Mouse (Mus musculus) cerebellum, adult 18-20 months (tissue): ENCODE results near the gene Fxyd1.

Source experiments
- DNase-seq, 2 experiments: peaks; one replicate each; pipeline ENCODE4 v3.0.0; 2021

Fxyd1 gene

DNA sequence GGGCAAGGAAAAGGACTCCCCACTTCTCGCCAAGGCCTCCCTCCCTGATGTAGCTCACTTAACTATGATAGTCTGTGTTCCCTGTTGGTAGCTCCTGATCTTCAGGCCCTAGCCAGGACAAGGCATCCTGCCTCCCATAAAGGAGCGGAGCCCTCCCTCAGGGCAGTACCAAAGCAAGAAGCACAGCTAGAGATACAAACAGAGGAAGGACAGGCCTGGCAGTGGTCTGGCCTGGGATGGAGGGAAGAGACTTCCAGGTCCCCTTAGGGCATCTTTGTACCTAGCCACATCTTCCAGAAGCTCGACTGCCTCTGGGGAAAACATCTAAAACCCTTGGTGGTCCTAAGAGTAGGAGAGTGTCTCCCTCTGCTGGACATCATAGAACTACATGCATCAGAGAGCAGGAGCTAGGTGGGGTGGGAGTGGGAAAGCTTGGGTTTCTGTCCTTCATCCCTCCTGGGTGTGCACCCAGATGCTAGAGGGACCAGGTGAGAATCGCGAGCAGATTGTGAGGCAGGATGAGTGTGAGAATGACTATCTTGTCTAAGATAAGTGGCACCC lies 21.0 kb upstream of the Fxyd1 start:
- peak; percentile 39 to 43 for DNase-seq

DNA sequence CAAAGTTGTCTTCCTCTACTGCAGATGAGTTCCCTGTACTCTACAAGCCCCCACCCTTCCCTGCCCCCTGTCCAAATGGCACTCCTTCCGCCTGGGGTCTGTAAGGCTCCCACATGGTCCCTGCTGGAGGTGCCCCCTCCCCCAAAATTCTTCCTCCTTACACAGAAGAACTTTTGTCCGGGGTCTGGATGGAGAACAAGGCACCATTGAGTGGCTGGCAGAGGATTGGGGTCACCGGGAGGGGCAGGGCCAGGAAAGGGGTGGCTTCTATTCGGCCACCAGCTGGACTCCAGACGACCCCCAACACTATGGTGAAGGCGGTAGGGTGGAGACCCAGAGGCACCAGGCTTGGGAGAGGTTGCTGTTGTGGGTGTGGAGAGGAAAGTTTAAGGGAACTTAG lies 20.5 kb upstream of the Fxyd1 start:
- DNase-seq, result peak in 1 of 2 experiments; percentile 39

DNA sequence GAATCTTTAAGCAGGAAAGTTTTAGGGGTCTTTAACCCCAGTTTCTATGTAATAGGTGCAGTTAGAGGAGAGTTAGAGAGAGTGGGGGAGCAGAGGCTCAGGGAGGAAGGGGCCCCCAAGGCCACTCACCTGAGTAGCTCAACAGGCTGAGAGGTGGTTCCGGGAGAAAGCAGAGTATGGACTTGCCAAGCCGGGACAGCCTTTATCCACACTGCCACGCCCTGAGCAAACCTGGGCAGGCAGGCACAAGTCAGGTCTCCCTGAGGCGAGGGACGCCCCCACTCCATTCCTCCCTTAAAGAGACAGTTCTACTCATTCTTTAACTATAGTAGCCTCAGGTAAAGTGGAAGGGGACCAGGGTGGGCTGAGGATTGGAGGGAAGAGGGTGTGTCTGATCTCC lies 19.5 kb upstream of the Fxyd1 start, which contains the start of gene Fxyd3:
Fxyd3 (minus strand) TSS at position 213 of the 400 bp plus-strand sequence.
- DNase-seq, result no peak

DNA sequence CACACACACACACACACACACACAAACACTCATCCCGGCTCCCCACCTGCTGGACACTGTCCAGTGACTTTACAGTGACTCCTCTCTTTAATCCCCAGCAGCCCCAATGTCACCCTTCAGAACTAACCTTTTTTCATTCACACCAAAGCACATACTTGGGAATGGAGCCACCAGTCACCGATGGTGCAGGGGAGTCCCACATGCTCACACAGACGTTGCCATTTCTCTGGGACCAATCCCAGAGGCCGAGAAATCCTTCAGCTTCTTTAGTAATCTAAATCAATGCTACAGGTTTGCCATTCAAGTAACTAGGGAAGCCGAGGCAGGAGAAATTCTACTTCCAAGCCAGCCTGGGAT lies 17.7 kb upstream of the Fxyd1 start:
- no peak for DNase-seq

DNA sequence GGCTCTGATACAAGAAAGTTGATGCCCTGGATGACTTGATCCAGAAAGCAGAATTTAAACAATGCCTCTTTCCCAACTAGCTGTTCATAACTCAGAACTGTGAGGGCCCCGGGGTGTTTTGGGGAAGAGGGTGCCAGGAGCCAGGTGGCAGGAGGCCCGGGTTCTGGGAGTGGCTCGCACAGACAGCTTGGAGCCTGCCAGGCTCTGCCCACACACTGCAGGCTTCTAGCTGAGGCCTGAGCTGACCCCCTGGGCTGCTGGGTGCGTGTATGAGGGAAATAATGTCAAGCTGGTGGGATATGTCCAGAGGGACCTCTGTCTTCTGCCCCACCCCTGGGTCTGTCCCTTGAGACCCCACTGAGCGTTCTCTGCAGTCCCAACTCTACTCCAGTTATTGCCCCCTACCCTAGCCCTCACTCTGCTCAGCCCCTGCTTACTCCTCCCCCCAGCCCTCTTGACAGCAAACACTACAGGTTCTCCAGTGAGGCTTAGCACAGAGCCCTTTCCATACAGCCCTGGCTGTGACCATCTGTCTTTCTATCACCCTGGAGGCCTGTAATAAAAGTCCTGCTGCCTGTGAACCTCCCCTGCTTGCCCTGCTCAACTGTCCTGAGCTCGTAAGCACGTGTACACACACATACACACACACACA lies 17.2 kb upstream of the Fxyd1 start:
- peak; percentile 38 to 40 for DNase-seq

DNA sequence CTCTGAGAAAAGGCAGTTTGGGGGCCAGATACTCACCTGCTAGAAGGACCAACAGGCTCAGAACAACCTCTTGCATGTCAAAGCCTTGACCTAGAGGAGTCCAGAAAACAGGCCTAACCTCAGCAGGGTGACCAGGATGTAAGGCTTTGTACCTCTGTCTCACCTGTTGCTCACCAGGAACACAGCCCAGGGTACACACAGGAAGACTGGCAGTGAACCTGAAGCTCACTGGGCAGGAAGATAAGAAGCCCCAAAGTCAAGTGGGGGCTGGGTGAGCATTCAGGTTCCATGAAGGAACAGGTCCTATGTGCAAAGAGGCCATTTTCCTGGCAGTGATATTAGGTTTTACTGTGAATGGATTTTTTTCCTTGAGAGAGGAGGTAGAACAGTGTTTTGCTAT lies 16.5 kb upstream of the Fxyd1 start:
- DNase-seq, result no peak

DNA sequence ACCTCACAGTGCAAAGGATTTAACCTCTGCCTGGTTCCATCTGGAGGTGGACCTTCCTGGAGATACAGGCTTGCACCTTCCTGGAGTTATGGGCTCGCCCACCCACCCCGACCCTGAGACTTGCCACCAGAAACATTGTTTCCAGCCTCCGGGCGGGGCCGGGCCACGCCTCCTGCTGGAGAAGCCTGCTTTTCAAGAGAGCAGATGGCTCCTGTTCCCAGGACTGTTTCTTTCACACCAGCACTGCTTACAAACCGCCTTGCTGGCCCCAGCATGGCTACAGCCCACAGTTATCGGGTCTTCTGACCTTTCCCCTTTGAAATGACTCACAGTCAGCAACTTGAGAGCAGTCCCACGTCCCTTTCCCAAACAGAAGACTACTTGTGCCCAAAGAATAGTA lies 15.3 kb upstream of the Fxyd1 start:
- peak; percentile 40 to 45 for DNase-seq

DNA sequence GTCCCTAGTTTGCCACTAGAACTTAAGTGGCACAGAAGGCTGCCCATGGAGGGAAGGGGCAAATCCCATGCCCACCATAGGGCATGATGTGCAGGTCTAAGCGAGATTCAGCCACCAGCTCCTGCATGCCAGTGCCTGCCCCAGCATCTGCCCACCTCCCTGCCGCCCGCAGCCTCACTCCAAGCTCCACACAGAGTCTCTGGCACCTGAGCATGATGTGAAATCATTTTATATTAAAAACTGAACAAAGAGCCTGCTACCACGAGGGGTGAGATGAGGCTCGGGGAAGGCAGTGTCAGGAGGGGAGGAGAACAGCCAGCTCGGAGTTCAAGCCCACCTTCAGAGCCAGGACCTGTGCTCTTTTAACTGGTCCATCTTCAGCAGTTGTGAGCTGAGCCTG lies 13.3 kb upstream of the Fxyd1 start:
- DNase-seq, result peak in 1 of 2 experiments; percentile 37

DNA sequence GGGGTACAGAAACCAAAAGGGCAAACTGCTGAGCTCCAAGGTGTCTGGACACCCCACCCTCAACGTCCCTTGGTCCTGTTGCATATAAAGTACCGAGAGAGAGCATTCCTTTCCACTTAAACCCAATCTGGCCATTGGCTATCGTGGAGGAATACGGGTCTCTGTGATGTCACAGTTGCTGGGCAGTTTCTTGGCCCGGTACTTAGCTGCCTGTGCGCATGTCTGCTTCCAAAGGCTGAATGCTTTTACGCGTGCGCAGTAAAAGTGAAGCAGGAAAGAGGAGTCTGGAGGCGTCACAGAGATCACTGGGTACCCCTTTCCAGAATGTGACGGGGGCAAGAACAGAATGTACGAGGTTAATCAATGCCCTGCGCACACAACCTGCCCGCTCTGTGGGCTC lies 12.5 kb upstream of the Fxyd1 start:
- DNase-seq, result peak in 1 of 2 experiments; percentile 61

DNA sequence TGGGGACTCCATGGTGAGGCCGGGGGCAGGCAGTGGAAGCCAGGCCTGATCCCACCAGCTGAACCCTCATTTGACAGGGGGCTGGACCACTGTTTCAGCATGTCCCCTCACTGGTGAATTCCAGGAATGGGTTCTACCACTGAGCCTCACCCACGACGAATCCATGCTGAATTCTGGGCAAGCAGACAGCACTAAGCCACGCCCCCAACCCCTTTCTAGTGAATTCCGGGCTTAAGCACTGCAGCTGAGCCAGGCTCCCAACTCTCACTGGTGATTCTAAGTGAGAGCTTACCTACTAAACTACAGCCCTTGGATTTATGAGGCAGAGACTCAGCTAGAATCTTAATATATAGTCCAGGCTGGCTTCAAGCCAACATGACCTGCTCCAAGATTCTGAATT lies 10.8 kb upstream of the Fxyd1 start:
- DNase-seq, result no peak

DNA sequence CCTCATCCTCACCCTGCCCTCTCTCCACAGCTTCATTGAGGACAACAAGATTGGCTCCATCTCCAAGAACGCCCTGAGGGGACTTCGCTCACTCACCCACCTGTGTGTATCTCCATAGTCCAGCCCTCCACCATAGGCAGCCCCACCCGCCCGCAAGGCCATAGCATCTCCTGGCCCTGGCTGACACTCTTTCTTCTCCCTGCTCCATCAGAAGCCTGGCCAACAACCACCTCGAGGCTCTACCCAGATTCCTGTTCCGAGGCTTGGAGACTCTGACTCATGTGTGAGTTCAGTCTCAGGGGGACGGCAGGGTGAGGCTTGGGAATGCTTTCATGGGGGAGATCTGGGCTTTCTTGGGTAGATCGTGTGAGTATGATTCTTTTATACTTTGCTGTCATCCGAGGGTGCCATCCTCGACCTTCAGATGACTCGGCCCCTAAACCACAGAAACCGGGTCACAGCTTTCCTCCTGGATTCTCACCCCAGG lies 6.1 kb upstream of the Fxyd1 start:
- no peak for DNase-seq

DNA sequence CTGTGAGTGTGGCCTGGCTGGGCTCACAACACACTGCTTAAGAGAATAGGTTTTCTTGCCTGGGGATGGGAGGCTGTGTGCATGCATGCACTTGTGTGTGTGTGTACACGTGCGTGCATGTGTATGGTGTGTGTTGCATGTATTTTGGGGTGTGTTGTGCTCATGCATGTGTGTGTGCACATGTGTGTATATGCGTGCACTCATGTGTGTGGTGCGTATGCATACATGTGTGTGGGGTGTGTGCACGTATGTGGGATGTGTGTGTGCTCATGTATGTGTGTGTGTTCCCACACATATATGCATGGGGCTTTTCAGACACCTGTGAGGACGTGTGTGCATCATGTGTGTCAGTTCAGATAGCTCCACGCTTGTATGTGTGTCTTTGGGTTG lies 3.6 kb upstream of the Fxyd1 start:
- DNase-seq, result no peak

DNA sequence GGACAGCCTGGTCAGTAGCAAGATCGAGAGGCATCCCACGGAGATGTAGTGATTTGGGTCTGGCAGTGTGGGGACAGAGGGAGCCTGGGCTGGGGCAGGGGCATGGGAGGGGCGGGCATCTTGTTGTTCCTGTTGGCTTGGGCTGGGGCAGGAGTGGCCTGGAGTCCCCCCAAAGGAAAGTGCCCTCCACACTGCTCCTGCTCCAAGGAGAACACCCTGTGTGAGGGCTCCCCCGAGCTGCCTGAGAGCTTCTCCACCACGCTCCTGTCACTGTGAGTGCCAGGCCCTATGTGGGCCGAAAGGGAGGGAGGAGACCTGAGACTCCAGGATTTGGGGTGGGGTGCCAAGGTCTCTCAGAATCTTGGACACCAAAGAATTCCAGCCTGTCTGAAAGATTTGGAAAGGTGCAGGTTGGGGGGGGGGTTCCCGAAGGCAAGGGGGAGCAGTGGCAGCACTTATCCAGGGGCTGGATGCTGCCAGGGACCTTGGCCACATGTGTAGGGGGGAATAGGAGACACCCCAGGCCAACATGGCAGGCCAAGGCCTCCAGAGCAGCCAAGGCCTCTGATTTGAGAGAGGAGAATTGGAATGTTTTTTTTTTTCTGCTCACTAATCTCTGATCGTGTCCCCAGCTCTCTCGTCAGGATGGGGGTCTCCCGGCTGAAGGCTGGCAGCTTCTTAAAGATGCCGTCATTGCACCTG lies 3.1 kb upstream of the Fxyd1 start:
- DNase-seq, result no peak

DNA sequence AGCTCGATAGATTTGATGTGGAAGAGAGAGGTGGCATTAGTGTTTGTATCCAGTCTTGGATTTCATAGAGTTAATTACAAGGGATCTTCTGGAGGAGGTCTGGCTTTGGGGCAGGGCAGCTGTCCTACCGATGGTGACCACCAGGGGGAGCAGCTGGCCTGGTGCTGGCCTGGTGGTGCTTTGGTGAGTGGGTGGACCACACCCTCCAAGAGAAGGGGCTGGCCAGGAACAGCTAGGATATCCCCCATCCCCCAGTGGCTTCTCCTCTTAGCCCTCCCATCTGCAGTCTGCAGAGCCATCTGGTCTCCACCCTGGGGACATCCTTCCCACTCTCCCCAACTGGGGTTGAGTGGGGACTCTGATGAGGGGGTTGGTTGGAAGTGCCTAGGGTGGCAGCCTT lies 2.1 kb upstream of the Fxyd1 start, which contains the start of gene Lgi4:
Lgi4 (plus strand) TSS at position 235 of the 400 bp plus-strand sequence.
- peak; percentile 72 to 87 for DNase-seq

DNA sequence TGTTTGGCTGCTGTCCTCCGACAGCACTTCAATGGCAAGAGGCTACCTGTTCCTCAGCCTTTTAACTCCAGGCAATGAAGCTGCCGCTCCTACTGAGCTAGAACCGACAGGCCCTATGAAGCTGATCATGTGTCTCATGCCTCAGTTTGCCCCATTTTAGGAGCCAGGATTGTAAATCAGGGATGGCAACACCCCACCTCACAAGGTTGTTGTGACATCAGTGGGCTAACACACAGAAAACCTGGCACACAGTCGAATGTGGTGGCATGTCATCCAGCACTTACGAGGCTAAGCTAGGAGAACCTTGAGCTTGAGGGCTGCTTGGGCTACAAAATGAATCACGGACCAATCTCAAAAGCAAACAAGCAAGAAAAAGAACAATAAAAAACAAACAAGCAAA lies 1.2 kb upstream of the Fxyd1 start:
- DNase-seq, result no peak

DNA sequence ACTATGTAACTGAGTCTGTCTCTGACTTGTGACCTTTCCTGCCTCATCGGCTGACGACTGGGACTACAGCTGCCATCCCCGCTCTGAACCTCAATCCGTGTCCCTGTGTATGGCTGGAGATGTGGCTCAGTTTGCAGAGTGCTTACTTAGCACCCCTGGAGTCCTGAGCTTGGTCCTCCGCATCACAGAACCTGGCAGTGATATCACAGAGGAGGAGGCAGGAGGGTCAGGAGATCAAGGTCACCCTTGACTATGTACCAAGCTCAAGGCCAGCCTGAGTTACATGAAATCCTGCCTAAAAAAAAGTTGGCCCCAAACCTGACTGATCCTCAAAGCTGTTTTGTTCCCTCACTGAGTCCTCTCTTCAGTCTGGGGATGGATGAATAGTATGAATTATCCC lies 731 bp upstream of the Fxyd1 start:
- no peak for DNase-seq

DNA sequence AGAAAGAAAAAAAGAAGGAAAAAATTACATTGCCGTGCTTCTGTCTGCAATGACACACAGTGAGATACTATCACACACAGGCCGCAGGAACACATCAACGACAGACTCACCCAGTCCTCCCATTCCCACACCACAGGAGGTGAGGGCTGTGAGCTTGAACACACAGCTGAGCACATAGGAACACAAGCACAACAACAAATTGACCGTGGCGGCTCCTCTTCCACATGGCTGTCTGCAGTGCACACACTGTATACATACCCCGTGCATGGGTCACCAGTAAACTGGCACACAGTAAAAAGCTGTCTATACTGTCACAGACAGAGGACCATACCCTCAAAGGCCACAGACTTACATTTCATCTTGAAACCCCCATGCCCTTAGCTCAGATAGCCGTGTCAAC lies 551 bp downstream of the Fxyd1 start:
- no peak for DNase-seq

DNA sequence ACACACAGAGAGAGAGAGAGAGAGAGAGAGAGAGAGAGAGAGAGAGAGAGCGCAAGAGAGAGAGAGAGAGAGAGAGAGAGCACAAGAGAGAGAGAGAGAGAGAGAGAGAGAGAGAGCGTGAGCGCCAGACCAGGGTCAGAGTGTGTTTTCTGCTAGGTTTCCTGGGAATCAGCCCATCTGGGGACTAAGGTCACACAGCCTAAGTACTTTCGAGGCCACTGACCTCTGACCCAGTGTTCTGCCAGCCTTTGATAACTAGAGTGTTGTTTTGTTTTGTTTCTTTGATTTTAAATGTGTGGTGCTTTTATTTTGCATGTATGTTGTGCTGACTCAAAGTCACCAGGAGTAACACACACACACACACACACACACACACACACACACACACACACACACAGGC lies 1.1 kb downstream of the Fxyd1 start:
- DNase-seq, result no peak

DNA sequence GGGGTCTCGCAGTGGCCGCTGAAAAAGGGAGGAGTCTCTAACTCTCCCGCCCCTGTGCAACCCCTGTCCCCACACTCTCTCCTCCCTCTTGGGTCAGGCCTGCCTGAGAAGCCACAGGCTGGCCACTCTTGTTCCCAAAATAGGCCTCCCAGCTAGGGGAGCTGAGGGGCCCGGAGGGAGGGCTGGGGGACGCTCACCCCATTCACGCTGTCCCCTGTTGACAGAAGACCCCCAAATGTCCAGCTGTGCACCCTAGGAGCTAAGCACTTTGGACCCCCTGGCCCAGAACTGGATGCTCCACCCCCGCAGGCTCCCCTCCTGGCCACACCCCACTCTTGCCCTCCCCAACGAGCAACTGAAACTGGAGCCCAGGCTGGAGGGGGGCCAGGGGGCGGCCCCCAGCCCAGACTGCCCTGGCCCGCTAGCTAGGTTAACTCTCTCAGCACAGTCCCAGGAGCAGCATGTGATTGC lies 1.6 kb downstream of the Fxyd1 start:
- no peak for DNase-seq

DNA sequence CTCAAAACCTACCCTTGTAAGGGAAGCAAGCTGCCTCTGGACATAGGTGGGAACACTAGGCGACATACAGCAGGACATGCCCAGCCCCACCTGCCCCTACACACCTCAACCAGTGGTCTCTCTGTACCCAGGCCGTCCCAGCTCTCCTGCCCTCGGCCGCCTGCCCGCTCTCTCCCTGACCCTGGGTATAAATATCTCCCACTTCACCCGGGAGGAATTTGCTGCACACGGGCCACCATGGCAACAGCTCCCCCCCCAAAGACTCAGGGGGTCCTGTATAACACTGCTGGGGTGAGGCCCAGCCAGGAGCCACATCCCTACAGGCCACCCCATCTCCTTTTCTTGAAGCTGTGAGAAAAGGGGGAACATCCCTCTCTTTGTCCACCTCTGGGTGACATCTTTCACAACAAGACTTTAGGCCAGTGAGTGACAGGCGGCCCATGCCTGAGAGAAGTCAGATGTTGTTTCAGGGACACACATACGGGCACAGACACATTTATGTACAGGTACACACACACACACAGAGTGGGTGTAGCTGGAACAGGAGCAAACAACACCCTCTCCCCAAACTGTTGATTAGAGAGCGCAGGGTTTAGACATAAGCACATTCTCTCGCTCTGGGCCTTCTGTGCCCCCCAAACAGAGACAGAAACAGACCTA lies 2.2 kb downstream of the Fxyd1 start:
- no peak for DNase-seq

DNA sequence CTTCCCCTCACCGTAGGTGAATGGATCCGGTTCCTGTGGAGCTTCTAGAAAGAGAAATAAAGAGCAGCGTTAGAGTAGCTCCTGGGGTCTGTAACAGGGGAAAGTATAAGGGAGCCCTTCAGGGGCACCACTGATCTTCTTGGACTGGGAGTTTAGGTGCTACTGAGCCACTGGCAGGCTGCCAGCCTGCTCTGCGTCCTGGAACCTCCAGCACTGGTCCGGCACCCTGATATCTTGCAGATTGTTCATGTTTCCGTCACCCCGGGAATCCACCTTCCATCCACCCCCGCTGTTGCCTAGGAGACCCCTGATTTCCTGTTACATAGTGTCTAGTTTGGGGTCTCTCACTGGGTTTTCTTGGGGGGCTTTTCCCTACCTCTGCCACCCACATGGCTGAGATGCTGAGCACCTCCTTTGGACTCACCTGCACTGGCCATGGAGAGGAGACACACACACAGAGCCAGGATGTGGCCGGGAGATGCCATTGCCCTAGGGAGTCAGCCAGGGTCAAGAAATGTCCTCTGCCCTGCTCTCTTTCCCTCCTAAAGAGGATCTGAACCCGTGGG lies 3.0 kb downstream of the Fxyd1 start:
- DNase-seq, result no peak

DNA sequence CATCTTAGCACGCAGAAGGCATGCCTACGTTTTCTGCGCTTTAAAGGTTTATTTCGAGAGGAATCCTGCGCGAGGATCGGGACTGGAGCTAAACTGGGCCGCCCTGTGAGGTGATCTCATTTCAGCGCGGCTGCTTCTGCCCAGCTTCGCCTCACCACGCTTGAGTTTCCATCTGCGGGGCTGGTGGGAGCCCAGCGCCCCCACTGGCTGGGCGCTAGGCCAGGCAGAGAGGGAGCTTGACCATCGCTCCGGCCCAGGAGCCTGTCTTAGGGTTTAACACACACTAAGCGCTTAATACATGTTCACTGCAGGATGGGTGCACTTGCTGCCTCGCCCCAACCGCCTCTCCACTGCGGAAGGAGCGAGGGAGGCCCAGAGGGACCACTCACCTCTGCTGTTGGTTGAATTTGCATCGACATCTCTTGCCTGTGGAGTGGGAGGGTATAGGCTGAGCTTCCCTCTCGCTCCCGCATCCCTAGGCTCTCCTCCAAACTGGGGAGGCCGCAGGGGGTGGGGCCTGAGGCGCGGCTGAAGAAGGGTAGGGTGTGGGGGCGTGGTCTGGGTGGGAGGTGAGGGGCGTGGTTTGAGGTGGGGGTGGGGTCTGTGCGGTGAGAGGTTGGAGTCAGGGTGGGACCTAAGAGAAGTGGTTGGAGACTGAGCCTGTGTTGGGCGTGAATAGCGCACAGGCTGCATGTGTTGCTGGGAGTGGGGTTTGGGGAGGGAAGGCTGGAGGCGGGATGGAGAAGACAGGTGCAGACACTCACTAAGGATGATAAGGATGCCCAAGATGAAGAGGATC lies 4.2 kb downstream of the Fxyd1 start:
- peak; percentile 87 for DNase-seq
